Mouse (Mus musculus) hindbrain, embryonic 16.5 days (tissue): Measurements from ENCODE around the gene Zfp583. TPM values are rescaled to one million over a fixed set of nuclear protein-coding genes. Genes with fewer than 3 reads are reported as not detected.
"Not testable (repeated sequence)": the region's sequence is repeated elsewhere in the genome, so short reads cannot be mapped to it uniquely, and the experiment has no call there.

Experiments used
- ATAC-seq: fragments of 200-750 bp; cut with Nextera tagmentation; 2 replicates; pipeline ENCODE4 v1.8.0; 2017; ENCODE audit warnings: moderate TSS enrichment, moderate library complexity
- H3K27ac ChIP-seq: fragments of 300-500 bp; sonication (generic); 2 replicates; pipeline ENCODE4 v1.5.1; 2014; ENCODE audit warnings: low read depth, mild to moderate bottlenecking, control low read depth, low read length, moderate library complexity
- H3K27me3 ChIP-seq: fragments of 300-500 bp; sonication (generic); replicated peaks from 2 replicates; pipeline ENCODE4 v1.6.1; 2014; ENCODE audit warnings: low read length; ENCODE audit not compliant: control insufficient read depth, insufficient read depth
- H3K36me3 ChIP-seq: fragments of 300-500 bp; sonication (generic); 2 replicates; pipeline ENCODE4 v1.6.1; 2014; ENCODE audit warnings: mild to moderate bottlenecking, low read length, moderate library complexity, mixed read lengths; ENCODE audit not compliant: control insufficient read depth, insufficient read depth
- H3K4me1 ChIP-seq: fragments of 300-500 bp; sonication (generic); 2 replicates; pipeline ENCODE4 v1.6.1; 2014; ENCODE audit warnings: low read depth, low read length; ENCODE audit not compliant: control insufficient read depth, insufficient read depth
- H3K4me2 ChIP-seq: fragments of 300-500 bp; sonication (generic); 2 replicates; pipeline ENCODE4 v1.6.1; 2014; ENCODE audit warnings: mild to moderate bottlenecking, low read length, control low read depth, moderate library complexity
- H3K4me3 ChIP-seq: fragments of 300-500 bp; sonication (generic); 2 replicates; pipeline ENCODE4 v1.5.1; 2014; ENCODE audit warnings: mild to moderate bottlenecking, low read length, control low read depth, moderate library complexity
- H3K9ac ChIP-seq: fragments of 300-500 bp; sonication (generic); 2 replicates; pipeline ENCODE4 v1.6.1; 2014; ENCODE audit warnings: low read depth, mild to moderate bottlenecking, control low read depth, low read length, moderate library complexity
- H3K9me3 ChIP-seq: fragments of 300-500 bp; sonication (generic); 2 replicates; pipeline ENCODE4 v1.6.1; 2014; ENCODE audit warnings: mild to moderate bottlenecking, low read length, moderate library complexity; ENCODE audit not compliant: control insufficient read depth
- WGBS: fragments of 180-500 bp; shearing (Covaris S2); extraction: QIAGEN DNeasy Blood & Tissue Kit; methylation state at CpG from one replicate; pipeline ENCODE4 v1.1.7; 2014; 5-methylcytosine and 5-hydroxymethylcytosine counted together
- polyA plus RNA-seq: library from polyadenylated mRNA; unstranded; fragments of >200 nt; fragmentation: Nextera tagmentation; extraction: Ambion mirVana; gene quantifications from 2 replicates; pipeline ENCODE4 v1.2.1, GENCODE M21; 2015

Gene Zfp583
- polyA plus RNA-seq, 1 experiment from 2014 or later, result 14.7 TPM

DNA sequence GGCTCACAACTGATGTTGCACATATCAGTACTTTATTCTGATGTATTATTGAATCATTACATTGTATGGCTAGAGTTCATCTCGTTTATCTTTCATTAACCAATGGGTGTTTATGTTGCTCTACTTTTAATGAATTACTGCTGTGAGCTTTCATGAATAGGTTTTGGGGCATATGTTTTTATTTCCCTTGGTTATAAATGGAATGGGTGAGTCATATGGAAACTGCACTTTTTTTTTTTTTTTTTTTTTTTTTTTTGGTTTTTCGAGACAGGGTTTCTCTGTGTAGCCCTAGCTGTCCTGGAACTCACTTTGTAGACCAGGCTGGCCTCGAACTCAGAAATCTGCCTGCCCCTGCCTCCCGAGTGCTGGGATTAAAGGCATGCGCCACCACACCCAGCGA is 40.0 kb downstream of the Zfp583 start:
- not testable (repeated sequence) for H3K4me2 ChIP-seq, H3K9ac ChIP-seq, H3K27ac ChIP-seq, H3K27me3 ChIP-seq, H3K4me3 ChIP-seq, ATAC-seq, H3K9me3 ChIP-seq
- Histone ChIP-seq H3K4me1 (peaks cover 19% of the 10 kb centered on the region), H3K36me3 (peaks cover 21% of the 10 kb centered on the region)
- WGBS, result 92% methylated on average over 5 of the region's 6 CpGs

DNA sequence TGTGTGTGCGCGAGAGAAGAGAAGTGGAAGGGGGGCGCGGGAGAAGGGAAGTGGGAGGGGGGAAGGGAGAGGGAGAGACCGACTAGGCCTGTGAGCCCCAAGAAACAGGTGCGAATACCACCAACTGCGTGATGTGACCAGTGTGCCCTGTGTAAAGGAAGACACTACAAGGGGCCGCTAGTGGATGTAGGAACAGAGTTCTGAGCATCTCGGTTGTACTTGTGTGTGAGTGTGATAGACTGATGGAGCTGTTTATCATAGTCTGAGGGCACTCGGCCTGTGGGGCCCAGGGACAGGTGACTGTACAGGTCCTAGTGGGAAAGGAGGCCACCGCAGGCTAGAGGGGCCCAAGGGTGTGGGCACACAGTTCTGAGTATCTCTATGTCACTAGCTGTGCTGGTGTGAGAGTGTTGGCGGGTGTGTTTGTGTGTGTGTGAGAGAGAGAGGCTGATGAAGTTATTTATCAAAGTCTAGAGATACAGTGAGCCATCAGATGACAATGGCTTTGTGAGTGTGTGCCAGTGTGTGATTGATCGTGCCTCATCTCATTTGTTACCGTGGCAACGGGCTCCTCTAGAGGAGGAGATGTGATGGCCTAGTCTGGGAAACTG is 44.1 kb downstream of the Zfp583 start:
- Histone ChIP-seq H3K27me3 (no peaks in the 10 kb centered on the region), H3K4me1 (peaks cover 19% of the 10 kb centered on the region), H3K4me3 (peak overlapping the region; percentile 57), H3K9ac (peak overlapping the region; percentile 56), H3K36me3 (no peaks in the 10 kb centered on the region; the same call in 1 of the 2 replicates), H3K4me2 (peak overlapping the region; percentile 73), H3K27ac (peak overlapping the region; percentile 80), H3K9me3 (no peaks in the 10 kb centered on the region)
- 10% methylated on average over 15 of the region's 15 CpGs for WGBS
- peak; percentile 28 for ATAC-seq

DNA sequence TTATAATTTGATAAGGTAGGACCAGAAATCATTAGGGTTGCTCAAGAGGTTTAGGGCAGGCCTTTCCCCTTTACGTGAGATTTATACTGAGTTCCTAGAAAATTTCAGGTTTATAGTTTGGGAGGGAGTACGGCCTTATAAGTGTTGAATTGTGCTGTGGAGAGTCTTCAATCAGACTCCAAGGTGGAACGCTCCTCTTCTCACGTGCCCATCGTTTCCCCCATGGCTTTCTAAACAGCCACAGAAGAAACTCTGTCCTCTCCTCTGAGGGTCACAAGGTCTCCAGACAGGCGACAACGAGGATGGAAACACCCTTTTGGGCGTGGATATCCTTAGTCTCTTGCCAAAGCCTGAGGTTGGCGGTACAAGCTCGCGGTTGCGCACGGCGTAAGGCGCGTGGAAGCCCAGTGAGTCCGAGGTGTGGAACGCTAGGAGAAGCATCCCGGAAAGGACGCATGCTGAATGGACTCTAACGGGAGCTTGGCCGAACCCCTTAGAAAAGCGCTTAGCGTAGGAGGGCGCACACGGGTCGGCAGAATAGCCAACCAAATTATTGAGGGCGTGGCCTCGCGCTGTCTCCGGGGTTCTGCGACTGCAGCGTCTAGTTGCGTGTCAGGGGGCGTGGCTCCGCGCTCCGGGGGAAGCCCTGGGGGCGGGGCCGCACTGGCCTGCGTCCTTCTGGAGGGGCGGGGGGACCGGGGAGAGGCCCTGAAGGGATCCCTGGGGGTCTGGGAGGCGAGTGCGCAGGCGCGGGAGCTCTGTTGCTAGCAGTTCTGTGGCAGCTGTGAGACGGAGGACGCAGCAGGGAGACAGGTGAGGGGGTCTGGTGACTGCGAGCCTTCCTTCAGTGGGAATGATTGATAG is 45.0 kb downstream of the Zfp583 start, which contains the start of gene Zfp667:
TSS of gene Zfp667 (plus strand) at position 738 of the 864 bp plus-strand sequence.
- Histone ChIP-seq H3K9ac (peak within 1 kb of the TSS; percentile 56), H3K4me2 (peak within 1 kb of the TSS; percentile 73), H3K27me3 (no peaks in the 10 kb centered on the region), H3K36me3 (no peaks in the 10 kb centered on the region), H3K9me3 (no peaks in the 10 kb centered on the region), H3K4me1 (peaks cover 19% of the 10 kb centered on the region), H3K27ac (peak within 1 kb of the TSS; percentile 80), H3K4me3 (peak within 1 kb of the TSS; percentile 57)
- ATAC-seq, result peak; percentile 81
- 3% methylated on average over 44 of the region's 50 CpGs for WGBS

DNA sequence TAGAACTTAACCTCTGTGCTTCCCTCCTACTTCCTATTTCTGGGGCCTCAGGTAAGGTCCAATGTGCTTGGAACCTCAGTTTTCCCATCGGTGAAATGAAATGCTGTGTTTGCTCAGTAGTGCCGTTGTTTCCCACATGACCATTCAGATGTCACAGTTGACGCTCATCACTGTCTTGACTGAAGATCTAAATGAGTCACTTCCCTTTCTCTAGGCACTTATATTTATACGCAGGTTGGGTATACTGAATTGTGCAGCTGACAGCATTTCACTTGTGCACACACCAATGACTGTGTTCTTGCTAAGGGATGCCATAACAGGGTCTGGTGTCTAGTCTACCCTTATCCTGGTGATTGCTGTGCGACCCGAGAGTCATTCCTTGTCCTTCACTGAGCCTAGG is 45.7 kb downstream of the Zfp583 start:
- no peaks in the 10 kb centered on the region for H3K36me3 ChIP-seq
- H3K9ac ChIP-seq, result no peak overlapping the region
- H3K4me1 ChIP-seq, result peaks cover 19% of the 10 kb centered on the region
- peak overlapping the region; percentile 73 for H3K4me2 ChIP-seq
- H3K4me3 ChIP-seq, result no peak overlapping the region
- no peak for ATAC-seq
- 91% methylated on average over 6 of the region's 6 CpGs for WGBS
- peak overlapping the region; percentile 80 for H3K27ac ChIP-seq
- no peaks in the 10 kb centered on the region for H3K27me3 ChIP-seq
- no peaks in the 10 kb centered on the region for H3K9me3 ChIP-seq

DNA sequence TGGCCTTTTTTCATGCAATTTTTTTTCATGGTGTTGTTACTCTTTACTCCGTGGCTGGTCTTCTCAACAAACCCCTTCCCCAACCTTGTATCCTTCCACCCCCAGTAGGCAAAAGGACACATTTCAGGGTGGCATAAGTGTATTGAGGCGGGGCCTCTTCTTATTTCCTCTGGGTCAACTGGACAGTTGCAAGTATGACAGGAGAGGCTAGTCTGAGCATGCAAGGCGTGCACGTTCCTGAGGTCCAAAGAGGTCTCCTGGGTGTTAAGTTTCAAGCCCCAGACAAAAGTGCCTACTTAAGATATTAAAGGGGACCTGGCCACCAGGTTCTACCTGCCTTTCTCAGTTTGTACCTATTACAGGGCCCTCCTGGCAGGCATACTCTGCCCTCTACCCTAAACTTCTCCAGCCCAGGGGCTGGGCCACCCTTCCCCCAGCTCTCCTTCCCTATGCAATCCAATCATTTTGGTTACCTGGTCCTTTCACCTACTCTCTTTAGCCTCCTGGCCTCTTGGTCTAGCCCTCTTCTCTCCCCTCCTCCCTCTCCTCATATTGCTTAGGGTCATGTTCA is 46.6 kb downstream of the Zfp583 start:
- no peak overlapping the region for H3K4me3 ChIP-seq

DNA sequence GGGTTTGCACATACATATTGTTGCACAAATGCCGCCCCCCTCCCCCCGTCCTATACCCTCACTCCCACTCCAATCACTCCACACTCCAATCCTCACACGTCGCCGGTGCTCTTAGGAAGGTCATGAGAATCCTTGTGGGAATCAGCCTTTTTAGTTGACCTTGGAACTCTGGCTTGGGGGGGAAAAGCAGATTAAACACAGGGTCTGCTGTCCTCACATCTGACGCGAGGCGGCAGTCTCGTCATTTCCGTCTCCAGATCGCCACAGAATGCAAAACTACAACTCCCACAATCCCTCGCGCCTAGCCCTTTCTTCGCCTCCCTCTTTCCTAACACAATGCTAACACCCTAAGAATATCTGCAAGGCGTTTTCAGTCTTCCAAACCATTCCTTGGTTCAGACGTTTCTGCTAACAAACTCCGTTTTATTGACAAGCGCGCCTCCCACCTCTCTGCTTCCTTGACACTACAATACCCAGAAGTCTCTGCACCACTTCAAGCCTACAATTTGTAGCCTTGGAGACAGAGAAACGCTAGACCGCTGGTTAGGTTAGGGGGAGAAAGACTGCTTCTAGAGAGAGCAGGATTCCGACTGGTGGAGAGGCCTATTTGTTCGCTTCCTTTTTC is 47.5 kb downstream of the Zfp583 start:
- Histone ChIP-seq H3K4me1 (peaks cover 18% of the 10 kb centered on the region), H3K27ac (peak overlapping the region; percentile 84), H3K4me2 (peak overlapping the region; percentile 61), H3K9ac (peak overlapping the region; percentile 70), H3K36me3 (no peaks in the 10 kb centered on the region), H3K27me3 (no peaks in the 10 kb centered on the region), H3K4me3 (peak overlapping the region; percentile 58), H3K9me3 (no peaks in the 10 kb centered on the region)
- peak; percentile 79 for ATAC-seq
- WGBS, result 2% methylated on average over 23 of the region's 23 CpGs

More for the DNA sequence above, 46.6 kb downstream of the Zfp583 start:
- no peak overlapping the region; the same call in 1 of the 2 replicates for H3K4me2 ChIP-seq
- H3K36me3 ChIP-seq, result no peaks in the 10 kb centered on the region
- H3K4me1 ChIP-seq, result peaks cover 19% of the 10 kb centered on the region
- no peak overlapping the region; the same call in 1 of the 2 replicates for H3K9ac ChIP-seq
- no peak for ATAC-seq
- no peaks in the 10 kb centered on the region for H3K27me3 ChIP-seq
- 91% methylated on average over 4 of the region's 4 CpGs for WGBS
- no peak overlapping the region for H3K27ac ChIP-seq
- H3K9me3 ChIP-seq, result no peaks in the 10 kb centered on the region

DNA sequence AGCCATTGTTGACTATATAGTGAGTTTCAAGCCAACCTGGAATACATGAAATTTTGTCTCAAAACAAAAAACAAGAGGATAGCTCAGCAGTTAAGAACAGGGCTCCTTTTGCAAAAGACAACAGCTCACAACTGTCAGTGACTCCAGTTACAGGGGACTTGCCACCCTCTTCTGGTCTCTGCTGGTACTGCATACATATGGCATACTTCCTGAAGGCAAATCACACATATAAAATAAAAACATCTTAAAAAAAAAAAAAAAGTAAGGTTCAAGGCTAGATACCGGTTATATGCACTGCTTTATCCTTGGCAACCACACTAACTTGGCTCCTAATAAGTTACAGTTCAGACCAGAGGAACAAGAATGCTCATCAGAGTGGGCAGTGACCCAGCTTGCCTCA is 48.3 kb downstream of the Zfp583 start:
- Histone ChIP-seq H3K36me3 (no peaks in the 10 kb centered on the region), H3K4me3 (peak overlapping the region; percentile 58), H3K27me3 (no peaks in the 10 kb centered on the region), H3K9ac (peak overlapping the region; percentile 70; the same call in 1 of the 2 replicates), H3K9me3 (no peaks in the 10 kb centered on the region), H3K4me1 (peaks cover 10% of the 10 kb centered on the region), H3K4me2 (peak overlapping the region; percentile 61), H3K27ac (peak overlapping the region; percentile 84; the same call in 1 of the 2 replicates)
- no peak for ATAC-seq
- 4% methylated on average over 1 of the region's 1 CpGs for WGBS

DNA sequence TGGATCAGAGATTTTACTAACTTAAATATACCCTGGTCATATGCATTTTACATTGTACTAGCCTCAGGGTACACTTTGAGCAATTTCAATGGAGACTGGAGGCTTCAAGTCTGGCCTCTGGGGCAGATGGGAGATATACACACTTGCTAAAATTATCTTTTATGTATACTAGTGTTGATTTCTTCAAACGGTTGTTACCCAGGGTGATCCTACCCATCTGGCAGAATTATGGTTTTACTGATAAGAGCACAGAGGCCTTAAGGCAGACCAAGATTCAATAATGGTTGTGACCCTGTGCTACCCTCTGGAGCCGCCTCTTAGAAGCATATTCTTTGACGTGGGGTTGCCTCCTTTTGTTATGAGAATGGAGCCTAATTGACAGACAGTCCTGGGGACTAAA is 53.2 kb downstream of the Zfp583 start:
- H3K4me3 ChIP-seq, result no peak overlapping the region
- ATAC-seq, result no peak
- H3K9me3 ChIP-seq, result no peaks in the 10 kb centered on the region
- no peak overlapping the region for H3K4me2 ChIP-seq
- 59% methylated on average over 3 of the region's 3 CpGs for WGBS
- H3K9ac ChIP-seq, result no peak overlapping the region
- no peaks in the 10 kb centered on the region for H3K36me3 ChIP-seq
- no peak overlapping the region for H3K27ac ChIP-seq
- no peaks in the 10 kb centered on the region for H3K4me1 ChIP-seq
- H3K27me3 ChIP-seq, result no peaks in the 10 kb centered on the region
